Mouse (Mus musculus) ES-E14 (cell line): ENCODE results near the gene Chpf. TPM values are rescaled to one million over a fixed set of nuclear protein-coding genes. Genes with fewer than 3 reads are reported as not detected.

Experiments
- DNase-seq: peaks from one replicate; pipeline ENCODE4 v3.0.0-alpha.2; 2013; ENCODE audit warnings: low read depth, low spot score
- H3K27ac ChIP-seq: 2 replicates; pipeline ENCODE4 v1.5.1; 2012; ENCODE audit warnings: low read depth, mild to moderate bottlenecking, low read length, moderate library complexity, mixed read lengths; ENCODE audit not compliant: poor library complexity, insufficient read depth, severe bottlenecking
- H3K36me3 ChIP-seq: 2 replicates; pipeline ENCODE4 v1.6.1; 2012; ENCODE audit warnings: mild to moderate bottlenecking, low read length, moderate library complexity, mixed read lengths; ENCODE audit not compliant: control insufficient read depth, poor library complexity, insufficient read depth, severe bottlenecking
- H3K4me1 ChIP-seq, 2 experiments: fragments of 150-350 bp in 1 of 2; sonication (generic) in 1 of 2; 2 replicates each; pipeline ENCODE4 v1.6.1; 2012; ENCODE audit warnings: low read length in 2 of 2, mild to moderate bottlenecking in 1 of 2, mixed read lengths in 1 of 2; ENCODE audit not compliant: control insufficient read depth in 2 of 2, insufficient read depth in 2 of 2, poor library complexity in 1 of 2
- H3K4me3 ChIP-seq, 2 experiments: fragments of 150-350 bp in 1 of 2; sonication (generic) in 1 of 2; 2 replicates each; pipeline ENCODE4 v1.5.1; 2012; ENCODE audit warnings: low read length in 2 of 2, low read depth in 1 of 2, mild to moderate bottlenecking in 1 of 2, mixed read lengths in 1 of 2; ENCODE audit not compliant: insufficient read depth in 1 of 2, poor library complexity in 1 of 2, severe bottlenecking in 1 of 2
- H3K9ac ChIP-seq: 2 replicates; pipeline ENCODE4 v1.6.1; 2012; ENCODE audit warnings: low read depth, mild to moderate bottlenecking, low read length, mixed read lengths; ENCODE audit not compliant: poor library complexity, insufficient read depth, severe bottlenecking
- H3K9me3 ChIP-seq: fragments of 150-350 bp; sonication (generic); 2 replicates; pipeline ENCODE4 v1.6.1; 2012; ENCODE audit warnings: low read depth, mild to moderate bottlenecking, low read length; ENCODE audit not compliant: control insufficient read depth, insufficient read depth
- CHD2 ChIP-seq: IDR thresholded peaks from 2 replicates; pipeline ENCODE4 v1.6.1; 2014; ENCODE audit warnings: mild to moderate bottlenecking, low read depth, low read length, inconsistent platforms
- HCFC1 ChIP-seq: IDR thresholded peaks from 2 replicates; pipeline ENCODE4 v1.6.1; 2012; ENCODE audit warnings: low read length, inconsistent platforms, borderline replicate concordance; ENCODE audit not compliant: insufficient read depth
- MAFK ChIP-seq: IDR thresholded peaks from 2 replicates; pipeline ENCODE4 v1.6.1; 2014; ENCODE audit warnings: mild to moderate bottlenecking, low read depth, low read length, inconsistent platforms; ENCODE audit not compliant: insufficient read depth
- ZC3H11A ChIP-seq: IDR thresholded peaks from 2 replicates; pipeline ENCODE4 v1.6.1; 2012; ENCODE audit warnings: low read depth, mild to moderate bottlenecking, inconsistent platforms, low read length, borderline replicate concordance
- ZNF384 ChIP-seq: IDR thresholded peaks from 2 replicates; pipeline ENCODE4 v1.6.1; 2012; ENCODE audit warnings: low read depth, low read length, inconsistent platforms
- in situ Hi-C, 2 experiments: fragments of 600-800 bp; cut with MboI; formaldehyde crosslinking; loops; one replicate each; pipeline ENCODE4 v1.15.1; 2025; ENCODE audit warnings: low sequenced_read_pairs in 2 of 2, inconsistent platforms in 1 of 2; ENCODE audit not compliant: unreplicated experiment in 2 of 2
- total RNA-seq: library from RNA; depleted of rRNA; stranded (reverse); fragments of 300-350 nt; gene quantifications from 2 replicates; pipeline ENCODE4 v1.2.3, GENCODE M21; 2012

Gene Chpf
- total RNA-seq, 1 experiment: 43.5 TPM

DNA sequence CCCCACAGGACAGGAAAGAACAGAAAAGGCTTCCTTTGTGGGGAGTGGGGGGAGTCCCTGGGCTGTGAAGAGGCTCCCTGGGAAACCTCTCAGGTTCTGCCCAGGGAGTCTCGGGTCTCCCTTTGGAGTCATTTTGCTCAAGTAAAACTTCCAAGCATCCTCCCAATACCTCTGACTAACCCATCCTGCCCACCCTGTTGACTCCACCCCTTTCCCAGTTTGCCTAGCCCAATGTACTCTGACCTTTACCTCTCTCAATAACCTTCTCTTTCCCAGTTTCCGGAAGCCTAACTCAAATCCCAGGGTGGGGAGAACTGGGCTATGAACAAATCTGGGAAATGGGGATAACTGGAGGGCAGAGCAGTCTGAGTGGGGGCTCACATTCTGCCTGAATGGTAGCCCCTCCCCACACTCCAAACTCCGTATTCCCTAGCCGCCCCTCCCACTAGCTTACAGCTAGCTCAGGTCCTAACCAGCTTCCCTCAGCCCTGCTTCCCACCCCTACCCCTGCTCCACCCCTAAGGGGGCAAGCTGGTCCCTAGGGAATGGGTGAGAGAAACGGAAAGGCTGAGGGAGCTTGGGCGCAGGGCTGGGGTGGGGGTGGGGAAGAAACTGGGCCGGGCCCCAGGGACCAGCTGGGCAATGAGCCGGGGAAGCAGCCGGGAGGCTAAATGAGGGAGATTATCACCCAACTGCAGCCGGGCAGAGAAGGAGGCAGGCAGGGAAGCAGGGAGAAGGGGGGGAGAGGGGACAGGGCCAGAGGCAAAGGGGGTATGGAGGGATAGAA lies 31.6 kb downstream of the Chpf start:
- Histone ChIP-seq H3K4me1 (peaks cover 12 to 41% of the 10 kb centered on the region in 2 experiments), H3K9ac (no peak overlapping the region), H3K36me3 (no peaks in the 10 kb centered on the region), H3K4me3 (peak overlapping the region in 1 of 2 experiments; percentile 26; a peak in 1 of 4 replicates), H3K9me3 (no peaks in the 10 kb centered on the region), H3K27ac (no peak overlapping the region)
- peak; percentile 66 for DNase-seq
- in situ Hi-C loops: no loop called here
- TF ChIP-seq MAFK: no peak
- TF ChIP-seq HCFC1: no peak
- TF ChIP-seq ZC3H11A: no peak
- TF ChIP-seq ZNF384: no peak
- TF ChIP-seq CHD2: no peak

- no peak overlapping the region for H3K9ac ChIP-seq
- H3K4me1 ChIP-seq: peaks cover 12 to 49% of the 10 kb centered on the region in 2 experiments
- in situ Hi-C loops: no loop called here
- no peak overlapping the region for H3K27ac ChIP-seq
- H3K36me3 ChIP-seq: peaks cover 5% of the 10 kb centered on the region; the same call in 1 of the 2 replicates
- no peak for DNase-seq
- no peak overlapping the region; a peak in 1 of 4 replicates for H3K4me3 ChIP-seq
- TF ChIP-seq CHD2 (no peak), HCFC1 (no peak), MAFK (no peak), ZNF384 (no peak), ZC3H11A (no peak)
- H3K9me3 ChIP-seq: no peaks in the 10 kb centered on the region
Measured at GRCm38 (mm10) chr1:75446656-75447055, 32.5 kb downstream of the Chpf start.

- H3K36me3 ChIP-seq: peaks cover 5% of the 10 kb centered on the region; the same call in 1 of the 2 replicates
- no peak overlapping the region for H3K27ac ChIP-seq
- H3K9ac ChIP-seq: no peak overlapping the region
- DNase-seq: no peak
- TF ChIP-seq CHD2 (no peak), HCFC1 (no peak), ZNF384 (no peak), ZC3H11A (no peak), MAFK (no peak)
- H3K9me3 ChIP-seq: no peaks in the 10 kb centered on the region
- H3K4me1 ChIP-seq: peaks cover 12 to 53% of the 10 kb centered on the region in 2 experiments
- in situ Hi-C loops: no loop called here
- no peak overlapping the region; a peak in 2 of 4 replicates for H3K4me3 ChIP-seq
Measured at GRCm38 (mm10) chr1:75445751-75446611, 33.1 kb downstream of the Chpf start.

DNA sequence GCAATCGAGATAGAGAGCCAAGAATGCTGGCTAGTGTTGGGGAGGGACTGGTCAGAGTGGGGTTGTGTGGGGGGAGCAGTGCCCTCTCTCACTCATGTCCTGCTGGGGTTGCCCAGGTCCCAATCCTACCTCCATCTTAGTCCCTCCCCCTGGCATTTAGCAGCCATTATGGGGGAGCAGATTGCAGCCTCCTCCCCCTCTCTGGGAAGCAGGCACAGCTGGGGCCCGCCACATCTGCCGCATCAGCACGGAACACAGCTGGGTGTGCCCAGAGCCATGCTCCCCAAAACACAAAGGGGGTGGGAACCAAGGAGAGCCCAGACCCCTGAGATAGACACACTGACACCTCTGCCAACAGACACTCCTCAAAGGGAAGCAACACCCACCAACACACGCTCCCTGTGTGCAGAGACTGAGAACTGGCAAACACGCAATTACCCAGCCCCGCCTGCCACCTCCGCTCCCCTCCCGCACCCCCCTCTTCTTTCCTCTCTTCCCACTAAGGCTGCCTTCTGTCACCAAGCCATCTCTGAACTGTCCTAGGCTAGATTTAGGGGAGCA lies 33.9 kb downstream of the Chpf start:
- DNase-seq: no peak
- Histone ChIP-seq H3K9me3 (no peaks in the 10 kb centered on the region), H3K9ac (no peak overlapping the region), H3K27ac (no peak overlapping the region), H3K36me3 (peaks cover 5% of the 10 kb centered on the region; the same call in 1 of the 2 replicates), H3K4me1 (peaks cover 12 to 51% of the 10 kb centered on the region in 2 experiments), H3K4me3 (no peak overlapping the region)
- TF ChIP-seq MAFK (no peak), HCFC1 (no peak), ZNF384 (no peak), ZC3H11A (no peak), CHD2 (no peak)
- in situ Hi-C loops: no loop called here
